Mouse (Mus musculus) forebrain, embryonic 11.5 days (tissue): ENCODE data around the gene Ramp2. TPM values are rescaled to one million over a fixed set of nuclear protein-coding genes. Genes with fewer than 3 reads are reported as not detected.

Source experiments
- ATAC-seq: fragments of 200-750 bp; cut with Nextera tagmentation; replicated peaks from 2 replicates; pipeline ENCODE4 v1.8.0; 2017; ENCODE audit warnings: moderate TSS enrichment; ENCODE audit not compliant: low FRiP score
- DNase-seq: peaks from one replicate; pipeline ENCODE4 v3.0.0-alpha.2; 2017; ENCODE audit warnings: low spot score
- H3K27ac ChIP-seq: fragments of 300-500 bp; sonication (generic); 2 replicates; pipeline ENCODE4 v1.5.1; 2014; ENCODE audit warnings: low read depth, low read length
- H3K27me3 ChIP-seq: fragments of 300-500 bp; sonication (generic); 2 replicates; pipeline ENCODE4 v1.6.1; 2014; ENCODE audit warnings: mild to moderate bottlenecking, low read length, mixed read lengths; ENCODE audit not compliant: control insufficient read depth, insufficient read depth
- H3K36me3 ChIP-seq: fragments of 300-500 bp; sonication (generic); 2 replicates; pipeline ENCODE4 v1.6.1; 2014; ENCODE audit warnings: mild to moderate bottlenecking, low read length, moderate library complexity, mixed read lengths; ENCODE audit not compliant: control insufficient read depth, insufficient read depth
- H3K4me1 ChIP-seq: fragments of 300-500 bp; sonication (generic); replicated peaks from 2 replicates; pipeline ENCODE4 v1.6.1; 2014; ENCODE audit warnings: low read length, mixed read lengths; ENCODE audit not compliant: control insufficient read depth, insufficient read depth
- H3K4me2 ChIP-seq: fragments of 300-500 bp; sonication (generic); 2 replicates; pipeline ENCODE4 v1.6.1; 2014; ENCODE audit warnings: low read depth, mild to moderate bottlenecking, low read length, moderate library complexity, mixed read lengths; ENCODE audit not compliant: severe bottlenecking
- H3K4me3 ChIP-seq: fragments of 300-500 bp; sonication (generic); 2 replicates; pipeline ENCODE4 v1.5.1; 2014; ENCODE audit warnings: low read depth, low read length
- H3K9ac ChIP-seq: fragments of 300-500 bp; sonication (generic); 2 replicates; pipeline ENCODE4 v1.6.1; 2014; ENCODE audit warnings: low read length
- H3K9me3 ChIP-seq: fragments of 300-500 bp; sonication (generic); 2 replicates; pipeline ENCODE4 v1.6.1; 2016; ENCODE audit warnings: low read length, mixed read lengths; ENCODE audit not compliant: control insufficient read depth
- WGBS: fragments of 180-500 bp; shearing (Covaris S2); extraction: QIAGEN DNeasy Blood & Tissue Kit; methylation state at CpG from one replicate; pipeline ENCODE4 v1.1.7; 2014; 5-methylcytosine and 5-hydroxymethylcytosine counted together
- polyA plus RNA-seq: library from polyadenylated mRNA; unstranded; fragments of >200 nt; fragmentation: Nextera tagmentation; extraction: Ambion mirVana; gene quantifications from 2 replicates; pipeline ENCODE4 v1.2.1, GENCODE M21; 2014

Ramp2 gene
- polyA plus RNA-seq, 1 experiment from 2014 or later = 59.4 TPM

GRCm38 (mm10) chr11:101246702-101247012 lies 829 bp downstream of the Ramp2 start:
- Histone ChIP-seq H3K36me3 (no peaks in the 10 kb centered on the region), H3K27ac (no peak overlapping the region), H3K4me1 (peaks cover 4% of the 10 kb centered on the region; the same call in 1 of the 2 replicates), H3K27me3 (peaks cover 15% of the 10 kb centered on the region), H3K9me3 (no peaks in the 10 kb centered on the region), H3K4me3 (peak overlapping the region; percentile 56), H3K4me2 (peak overlapping the region; percentile 97), H3K9ac (peak overlapping the region; percentile 69)
- ATAC-seq = no peak
- under 1% methylated on average over 7 of the region's 7 CpGs for WGBS
- no peak for DNase-seq

DNA sequence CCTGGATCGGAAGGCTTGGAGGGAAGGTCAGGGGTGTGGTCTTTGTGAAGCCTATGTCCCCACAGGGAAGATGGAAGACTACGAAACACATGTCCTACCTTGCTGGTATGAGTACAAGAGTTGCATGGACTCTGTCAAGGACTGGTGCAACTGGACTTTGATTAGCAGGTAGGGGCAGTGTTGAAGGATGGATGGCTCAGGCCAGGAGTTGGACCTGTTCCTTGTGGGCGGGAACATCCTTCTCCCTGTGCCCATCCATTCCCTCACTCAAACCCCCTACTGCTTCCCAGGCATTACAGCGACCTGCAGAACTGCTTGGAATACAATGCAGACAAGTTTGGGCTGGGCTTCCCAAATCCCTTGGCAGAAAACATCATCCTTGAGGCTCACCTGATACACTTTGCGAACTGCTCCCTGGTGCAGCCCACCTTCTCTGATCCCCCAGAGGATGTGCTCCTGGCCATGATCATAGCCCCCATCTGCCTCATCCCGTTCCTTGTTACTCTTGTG lies 1.7 kb downstream of the Ramp2 start:
- WGBS = 86% methylated on average over 6 of the region's 6 CpGs
- Histone ChIP-seq H3K4me2 (no peak overlapping the region), H3K4me3 (no peak overlapping the region), H3K9ac (no peak overlapping the region), H3K27ac (no peak overlapping the region), H3K9me3 (no peaks in the 10 kb centered on the region), H3K36me3 (no peaks in the 10 kb centered on the region), H3K27me3 (peaks cover 15% of the 10 kb centered on the region), H3K4me1 (peaks cover 4% of the 10 kb centered on the region; the same call in 1 of the 2 replicates)
- ATAC-seq (no peak), DNase-seq (no peak)

GRCm38 (mm10) chr11:101248258-101248994 lies 2.6 kb downstream of the Ramp2 start:
- DNase-seq = peak; percentile 71
- Histone ChIP-seq H3K9me3 (no peaks in the 10 kb centered on the region), H3K9ac (no peak overlapping the region), H3K4me3 (no peak overlapping the region), H3K4me2 (no peak overlapping the region), H3K27me3 (peaks cover 15% of the 10 kb centered on the region), H3K36me3 (no peaks in the 10 kb centered on the region), H3K27ac (no peak overlapping the region), H3K4me1 (peaks cover 4% of the 10 kb centered on the region; the same call in 1 of the 2 replicates)
- no peak for ATAC-seq
- WGBS = 34% methylated on average over 14 of the region's 14 CpGs

GRCm38 (mm10) chr11:101251031-101251430 lies 5.2 kb downstream of the Ramp2 start:
- Histone ChIP-seq H3K9me3 (no peaks in the 10 kb centered on the region), H3K4me3 (no peak overlapping the region), H3K4me1 (peaks cover 4% of the 10 kb centered on the region; the same call in 1 of the 2 replicates), H3K36me3 (no peaks in the 10 kb centered on the region), H3K27me3 (peaks cover 9% of the 10 kb centered on the region), H3K9ac (no peak overlapping the region), H3K4me2 (no peak overlapping the region), H3K27ac (no peak overlapping the region)
- ATAC-seq (no peak), DNase-seq (no peak)
- 76% methylated on average over 2 of the region's 2 CpGs for WGBS

GRCm38 (mm10) chr11:101252941-101253340 lies 7.1 kb downstream of the Ramp2 start:
- Histone ChIP-seq H3K4me2 (peak overlapping the region; percentile 71), H3K27me3 (no peaks in the 10 kb centered on the region; the same call in 1 of the 2 replicates), H3K9ac (peak overlapping the region; percentile 91), H3K9me3 (no peaks in the 10 kb centered on the region), H3K27ac (no peak overlapping the region), H3K36me3 (no peaks in the 10 kb centered on the region), H3K4me3 (peak overlapping the region; percentile 83), H3K4me1 (no peaks in the 10 kb centered on the region; the same call in 1 of the 2 replicates)
- DNase-seq (no peak), ATAC-seq (no peak)
- 14% methylated on average over 7 of the region's 7 CpGs for WGBS

GRCm38 (mm10) chr11:101253613-101254389 lies 8.0 kb downstream of the Ramp2 start, which contains the start of gene Vps25:
Gene Vps25 (plus strand): TSS chr11:101253707.
- no peaks in the 10 kb centered on the region for H3K9me3 ChIP-seq
- ATAC-seq = peak; percentile 71
- peak within 1 kb of the TSS; percentile 83 for H3K4me3 ChIP-seq
- WGBS = under 1% methylated on average over 39 of the region's 40 CpGs
- no peaks in the 10 kb centered on the region; the same call in 1 of the 2 replicates for H3K4me1 ChIP-seq
- no peaks in the 10 kb centered on the region for H3K27me3 ChIP-seq
- no peaks in the 10 kb centered on the region for H3K36me3 ChIP-seq
- peak; percentile 89 for DNase-seq
- peak within 1 kb of the TSS; percentile 91 for H3K9ac ChIP-seq
- peak within 1 kb of the TSS; percentile 71 for H3K4me2 ChIP-seq
- H3K27ac ChIP-seq = peak within 1 kb of the TSS; percentile 80

- WGBS = 92% methylated on average over 13 of the region's 13 CpGs
- Histone ChIP-seq H3K36me3 (no peaks in the 10 kb centered on the region), H3K4me3 (no peak overlapping the region), H3K4me1 (peaks cover 14% of the 10 kb centered on the region; the same call in 1 of the 2 replicates), H3K27me3 (peaks cover 1% of the 10 kb centered on the region; the same call in 1 of the 2 replicates), H3K9me3 (no peaks in the 10 kb centered on the region), H3K27ac (no peak overlapping the region), H3K9ac (no peak overlapping the region), H3K4me2 (no peak overlapping the region)
- ATAC-seq (no peak), DNase-seq (no peak)
Observed at GRCm38 (mm10) chr11:101255826-101256775, 10.3 kb downstream of the Ramp2 start.
